Mouse (Mus musculus): ENCODE measurements around the gene Hoxc8.

- TF ChIP-seq CTCF (IDR thresholded peaks at IDR 0.05; ENCODE audit: extremely low read depth, insufficient read depth, insufficient read length, insufficient replicate concordance) = no peak
- no peak for TF ChIP-seq POLR2A (IDR thresholded peaks at IDR 0.05; ENCODE audit: low read depth, low read length)
Measured at GRCm38 (mm10) chr15:102976171-102976570, 14.2 kb upstream of the Hoxc8 start, which contains the start of gene Hoxc9.

Measured in spleen, adult 2 months (tissue).